Mouse (Mus musculus): ENCODE results near the gene Pex11a.

Pex11a gene

DNA sequence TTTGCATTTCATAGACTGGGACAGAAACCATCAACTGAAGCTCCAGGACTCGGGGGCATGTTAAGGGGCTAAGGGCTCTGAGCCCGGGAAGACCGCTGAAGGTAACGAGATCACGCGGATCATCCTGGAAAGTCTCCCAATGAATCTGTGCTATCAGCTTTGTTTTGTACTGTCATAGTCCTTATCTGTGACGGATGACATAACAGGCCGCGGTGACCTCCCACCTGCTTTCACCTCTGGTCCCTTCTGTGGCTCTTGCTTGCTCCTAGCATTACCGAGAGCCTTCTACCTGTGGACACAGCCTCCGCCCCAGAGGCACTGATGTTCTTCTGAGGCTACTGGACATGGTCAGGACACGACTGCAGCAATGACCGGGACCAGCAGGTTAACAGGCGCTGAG lies 6.4 kb downstream of the Pex11a start:
- no peak for DNase-seq

DNA sequence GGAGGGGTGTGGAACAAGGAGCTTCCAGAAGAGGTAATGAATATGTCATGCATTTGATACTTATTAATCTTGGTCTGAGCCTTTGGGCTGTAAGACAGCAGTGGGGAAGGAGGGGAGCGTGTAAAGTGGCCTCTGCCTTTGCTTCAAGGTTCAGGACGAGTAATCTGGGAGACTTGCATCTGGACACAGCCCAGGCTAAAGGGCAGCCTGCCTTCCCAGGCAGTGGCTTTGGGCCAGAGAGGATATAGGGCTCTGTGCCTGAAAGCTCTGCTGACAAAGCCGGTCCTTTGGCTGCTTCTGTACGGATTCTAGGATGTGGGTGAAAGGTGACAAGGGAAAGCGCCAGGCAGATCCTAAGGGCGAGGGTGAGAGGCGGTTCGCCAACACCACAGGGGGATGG lies 8.4 kb downstream of the Pex11a start:
- DNase-seq: peak; percentile 89 to 95

DNA sequence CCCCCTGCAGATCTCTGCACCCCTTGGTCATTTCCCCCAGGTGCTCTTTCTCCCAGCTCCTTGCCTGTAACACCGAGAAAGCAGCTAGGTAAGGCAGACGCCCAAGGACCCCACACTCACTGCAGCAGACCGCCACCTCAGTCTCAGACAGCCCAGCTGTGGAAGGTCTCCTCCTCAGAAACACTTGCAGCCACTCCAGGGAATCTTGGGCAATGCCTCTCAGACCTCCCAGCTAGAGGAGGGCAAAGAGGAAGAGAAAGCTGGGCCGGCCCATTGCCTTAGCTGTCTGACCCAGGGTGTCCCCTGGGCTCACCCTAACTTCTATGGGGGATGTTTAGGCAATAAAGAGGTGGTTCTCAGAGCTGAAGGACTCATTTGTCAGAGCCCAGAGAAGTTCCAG lies 10.3 kb downstream of the Pex11a start, which contains the start of gene Plin1:
Gene Plin1, minus strand, starts transcription at position 282 of the 400 bp plus-strand sequence.
- no peak for DNase-seq

DNA sequence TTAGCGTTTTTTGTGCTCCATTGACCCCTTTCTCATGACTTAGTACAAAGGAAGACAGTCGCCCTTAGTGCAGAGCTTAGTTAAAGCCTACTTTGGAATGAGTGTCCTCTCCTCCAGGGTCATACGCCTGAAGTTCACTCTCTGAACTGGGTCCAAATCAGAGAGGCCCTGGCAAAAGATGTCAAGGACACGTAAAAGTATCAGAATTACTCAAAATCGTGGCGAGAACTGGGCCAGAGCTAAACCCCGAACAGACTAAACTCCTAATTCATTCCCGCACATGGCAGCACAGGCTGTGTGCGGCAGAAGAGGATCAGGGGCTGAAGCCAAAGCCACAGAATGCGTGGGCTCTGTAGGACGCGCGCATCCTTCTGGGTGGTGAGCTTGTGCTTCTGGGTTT lies 11.5 kb downstream of the Pex11a start:
- DNase-seq: no peak

DNA sequence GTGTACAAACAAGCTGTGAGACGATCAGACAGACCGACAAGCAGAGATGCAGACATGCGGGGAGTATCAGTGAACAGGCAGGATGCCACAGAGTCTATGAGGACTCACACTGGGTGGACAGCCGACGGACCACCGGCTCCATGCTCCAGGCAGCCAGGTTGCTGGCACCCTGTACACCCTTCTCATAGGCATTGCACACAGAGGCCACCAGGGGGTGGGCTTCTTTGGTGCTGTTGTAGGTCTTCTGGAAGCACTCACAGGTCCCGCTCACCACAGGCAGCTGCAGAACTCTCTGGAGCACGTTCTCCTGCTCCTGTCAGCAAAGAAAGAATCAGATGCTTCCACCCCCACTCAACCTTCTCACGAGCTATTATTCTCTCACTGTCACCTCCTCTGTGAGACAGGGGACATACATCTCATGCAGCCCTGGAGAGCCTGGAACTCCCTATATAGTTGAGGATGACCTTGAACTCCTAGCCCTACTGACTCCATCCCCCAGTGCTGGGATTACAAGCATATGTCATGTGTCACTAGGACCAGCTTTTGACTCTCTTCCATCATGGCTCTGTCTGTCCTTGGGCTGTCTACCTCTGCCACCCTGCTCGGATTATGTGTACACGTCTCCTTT lies 13.1 kb downstream of the Pex11a start:
- DNase-seq: peak in 1 of 2 experiments; percentile 55

DNA sequence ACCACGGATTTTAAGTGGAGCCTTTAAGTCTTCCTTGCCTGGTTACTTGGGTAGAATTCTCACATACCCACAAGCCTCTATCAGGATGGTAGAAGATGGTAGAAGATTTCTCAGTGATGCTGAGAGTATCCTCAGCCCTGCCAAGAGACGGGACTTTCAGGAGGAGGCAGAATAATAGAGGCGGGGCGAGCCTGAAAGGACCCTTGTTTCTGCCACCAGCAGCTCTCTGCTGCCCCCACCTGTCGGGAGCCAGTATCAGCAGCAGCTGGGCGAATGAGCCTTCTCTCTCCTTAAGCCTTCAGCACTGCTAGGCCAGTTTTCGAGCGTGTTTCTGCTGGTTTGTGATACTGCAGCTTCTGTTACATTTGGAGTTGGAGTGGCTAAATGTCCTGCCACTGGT lies 13.8 kb downstream of the Pex11a start:
- DNase-seq: peak; percentile 59 to 86

DNA sequence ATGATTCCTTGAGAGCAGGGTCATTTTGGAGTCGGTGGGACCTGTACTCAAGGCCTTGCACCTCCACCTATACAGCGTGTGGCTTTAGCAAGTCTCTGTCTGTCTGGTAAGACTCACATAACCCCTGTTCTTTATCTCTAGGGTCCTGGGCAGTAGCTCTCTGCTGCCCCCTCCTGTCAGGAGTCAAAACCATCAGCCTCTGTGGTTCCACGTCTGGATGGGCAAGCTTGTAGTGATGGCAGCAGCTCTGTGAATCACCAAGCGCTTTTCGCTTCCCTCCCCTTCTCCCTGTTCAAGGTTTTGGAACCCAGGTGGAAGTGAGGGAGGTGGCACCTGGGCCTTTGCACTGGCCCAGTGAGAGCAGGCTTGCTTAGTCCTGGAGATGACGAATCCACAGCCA lies 14.7 kb downstream of the Pex11a start:
- DNase-seq: peak; percentile 63 to 83

DNA sequence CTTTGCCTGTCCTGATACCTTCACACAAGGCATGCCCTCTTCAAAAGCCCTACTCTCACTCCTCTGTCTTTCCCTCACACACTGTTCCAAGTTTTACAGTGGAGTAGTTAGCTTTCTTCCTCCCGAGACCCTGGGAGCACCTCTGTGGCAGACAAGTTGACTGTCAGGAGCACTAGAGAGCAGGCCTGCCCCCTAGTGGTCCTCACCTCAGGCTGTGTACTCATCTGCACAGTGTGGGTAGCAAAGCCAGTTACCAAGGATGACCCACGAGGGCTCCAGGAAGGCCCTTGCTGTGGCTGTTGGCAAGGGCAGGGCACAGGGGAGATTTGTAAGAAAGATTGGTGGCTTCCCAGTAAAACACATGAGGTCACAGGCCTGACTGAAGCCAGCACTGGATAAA lies 15.8 kb downstream of the Pex11a start:
- peak; percentile 71 to 88 for DNase-seq

DNA sequence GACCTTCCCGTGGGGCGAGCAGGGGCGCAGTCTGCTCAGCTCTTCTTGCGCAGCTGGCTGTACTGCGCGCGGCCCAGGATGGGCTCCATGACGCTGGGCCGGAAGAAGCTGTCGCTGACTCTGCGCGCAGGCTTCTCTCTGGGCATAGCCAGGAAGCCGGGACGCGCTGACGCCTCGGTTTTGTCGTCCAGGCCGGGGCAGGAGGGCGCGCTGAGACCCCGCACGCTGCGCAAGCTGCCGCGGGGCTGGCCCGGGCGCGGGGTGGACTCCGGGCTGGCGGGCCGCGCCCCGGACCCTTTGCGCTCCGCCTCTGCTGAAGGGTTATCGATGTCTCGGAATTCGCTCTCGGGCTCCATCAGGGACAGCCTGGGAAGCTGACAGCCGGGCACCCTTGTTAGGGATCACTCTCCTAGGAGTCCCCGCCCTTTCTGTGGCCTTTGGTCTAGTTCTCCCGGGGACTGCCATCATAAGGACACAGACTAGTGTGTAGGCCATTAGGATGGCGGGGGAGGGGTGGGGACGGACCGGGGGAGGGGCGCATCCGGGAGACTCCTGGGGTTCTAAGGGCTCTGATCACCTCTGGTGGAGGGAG lies 21.4 kb downstream of the Pex11a start:
- DNase-seq: peak in 1 of 2 experiments; percentile 68

DNA sequence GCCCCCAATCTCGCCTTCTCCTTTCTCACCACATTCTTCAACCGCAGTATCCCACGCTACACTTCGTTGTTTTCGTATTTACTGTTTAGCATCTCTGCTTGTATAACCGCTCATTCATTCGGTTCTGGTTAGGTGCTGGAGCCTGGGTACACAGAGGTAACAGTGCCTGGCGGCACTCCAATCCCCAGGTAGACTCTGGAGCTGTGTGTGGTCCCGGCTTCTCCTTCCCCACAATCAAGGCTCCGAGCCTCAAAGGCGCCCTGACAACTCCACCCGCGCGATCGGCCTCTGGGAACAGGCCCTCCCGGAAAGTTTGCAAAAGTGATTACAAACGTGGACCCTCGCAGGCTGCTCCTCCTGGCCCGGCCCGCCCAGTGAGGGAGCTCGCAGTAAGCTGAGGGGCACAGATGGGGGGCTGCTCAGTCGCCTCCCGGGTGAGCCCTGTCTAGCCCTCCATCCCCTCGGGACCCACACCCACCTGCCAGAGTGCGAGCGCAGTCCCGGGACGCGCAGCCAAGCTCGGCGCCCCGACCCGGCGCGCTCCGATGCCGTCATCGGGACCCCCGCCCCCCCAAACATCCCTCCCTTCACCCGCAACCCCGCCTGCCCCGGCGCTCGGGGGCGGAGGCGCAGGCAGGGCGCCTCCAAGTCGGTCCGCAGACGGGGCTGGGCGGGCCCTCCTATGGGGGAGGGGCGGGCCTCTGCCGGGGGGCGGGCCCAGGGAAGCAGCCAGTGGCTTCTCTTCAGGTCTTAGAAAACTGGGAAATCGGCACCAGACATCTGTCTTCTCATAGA lies 27.5 kb downstream of the Pex11a start, which contains the start of gene Kif7:
Gene Kif7, minus strand, starts transcription at position 534 of the 795 bp plus-strand sequence.
- peak; percentile 80 to 88 for DNase-seq

DNA sequence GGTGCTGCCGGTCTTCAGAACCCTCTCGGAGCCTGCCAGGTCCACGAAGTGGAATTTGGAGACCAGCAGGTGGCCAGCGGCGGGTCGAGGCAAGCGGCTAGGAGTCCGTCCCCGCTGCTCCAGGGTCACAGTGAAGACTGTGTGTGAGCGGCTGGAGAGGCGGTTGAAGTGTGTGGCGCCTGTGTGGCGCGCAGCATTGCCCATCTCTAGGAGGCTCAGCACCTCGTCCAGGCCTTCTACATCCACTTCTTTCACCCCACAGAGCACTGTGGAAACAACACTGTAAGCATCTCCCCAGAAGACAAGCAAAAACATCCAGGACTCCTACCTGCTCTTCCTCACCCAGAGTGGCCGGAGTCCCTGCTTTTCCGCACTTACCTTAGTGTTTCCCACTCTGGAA lies 32.1 kb downstream of the Pex11a start:
- no peak for DNase-seq

DNA sequence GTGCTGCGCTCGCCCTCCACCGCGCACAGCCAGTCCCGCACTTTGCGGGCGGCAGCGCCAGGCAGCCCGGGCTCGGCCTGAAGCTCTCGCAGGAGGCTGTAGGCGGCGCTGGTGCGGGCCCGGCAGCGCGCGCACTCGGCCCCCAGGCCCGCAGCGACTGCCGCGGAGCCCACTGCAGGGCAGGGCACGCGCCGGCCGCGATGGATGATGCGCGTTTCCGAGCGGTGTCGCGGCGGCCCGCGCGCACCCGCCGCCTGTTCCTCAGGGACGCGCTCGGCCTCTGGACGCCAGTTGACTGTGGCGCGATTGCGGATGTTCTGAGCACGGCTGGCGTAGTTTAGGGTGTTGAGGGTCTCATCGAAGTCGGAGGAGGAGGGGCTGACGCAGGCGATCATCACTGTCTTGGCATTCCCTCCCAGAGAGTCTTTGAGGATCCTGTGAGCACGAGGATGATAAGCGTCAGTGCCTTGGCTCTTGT lies 32.8 kb downstream of the Pex11a start:
- peak in 1 of 2 experiments; percentile 37 for DNase-seq

DNA sequence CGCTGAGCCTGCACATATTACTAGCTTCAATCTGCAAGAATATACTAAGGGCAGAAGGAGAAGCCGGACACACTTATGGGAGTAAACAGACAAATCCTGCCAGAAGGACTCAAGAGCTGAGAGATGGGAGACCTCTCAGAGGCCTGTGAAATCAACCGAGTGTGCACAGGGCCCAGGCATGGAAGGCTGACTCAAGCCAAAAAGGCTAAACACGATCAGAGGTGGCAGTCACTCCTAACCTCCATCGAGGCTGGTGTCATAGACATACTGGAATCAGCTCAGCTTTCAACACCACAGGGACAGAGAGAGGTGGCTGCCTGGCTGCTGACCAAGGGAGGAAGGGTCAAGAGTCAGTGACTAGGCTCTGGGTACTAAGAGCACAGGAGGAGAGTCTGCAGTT lies 37.7 kb downstream of the Pex11a start:
- DNase-seq: no peak

DNA sequence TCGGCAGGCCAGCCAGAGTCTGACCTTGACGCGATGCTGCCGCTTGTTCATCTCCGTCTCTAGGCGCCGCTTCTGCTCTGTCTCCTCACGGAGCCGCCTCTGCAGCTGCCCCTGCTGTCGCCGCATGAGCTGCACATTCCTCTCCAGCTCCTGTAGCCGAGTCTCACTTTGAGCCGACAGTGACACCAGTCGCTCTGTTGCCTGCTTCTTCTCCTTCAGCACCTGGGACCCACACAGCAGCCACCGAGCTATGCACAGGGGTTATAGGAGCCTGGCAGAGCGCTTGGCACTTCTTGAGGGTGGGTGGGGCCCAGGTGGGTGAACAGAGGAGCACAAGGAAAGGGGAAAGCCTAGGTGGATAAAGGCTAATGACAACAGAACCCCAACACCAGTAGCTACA lies 40.2 kb downstream of the Pex11a start:
- no peak for DNase-seq

DNA sequence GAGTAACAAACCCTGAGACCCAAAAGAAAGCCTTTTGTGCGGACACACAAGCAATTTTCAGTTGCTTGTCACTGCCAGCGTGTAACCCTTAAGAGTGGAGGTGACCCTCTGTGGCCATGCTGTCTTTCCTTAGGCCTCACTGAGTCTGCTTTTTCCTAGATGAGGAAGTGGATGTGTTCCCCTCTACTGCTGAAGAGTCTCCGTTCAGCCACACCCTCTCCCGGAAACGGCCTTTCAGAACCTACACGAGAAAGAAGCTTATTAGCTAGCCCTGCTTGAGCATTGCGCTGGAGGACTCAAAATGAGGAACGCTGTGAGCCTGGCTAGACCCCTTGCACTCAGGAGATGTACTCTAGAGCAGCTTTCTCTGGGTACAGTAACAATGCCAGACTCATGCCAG lies 46.4 kb downstream of the Pex11a start:
- no peak for DNase-seq
